Mouse (Mus musculus) left cerebral cortex, postnatal 4 days (tissue): ENCODE results near the gene Aqp6. TPM values are rescaled to one million over a fixed set of nuclear protein-coding genes. Genes with fewer than 3 reads are reported as not detected.

Experiments used
- DNase-seq: peaks from one replicate; pipeline ENCODE4 v3.0.0-alpha.2; 2022
- intact Hi-C: fragments of 180-260 bp; cut with DNase I; formaldehyde crosslinking; loops from one replicate; pipeline ENCODE4 v1.15.1; 2025
- total RNA-seq, 2 experiments: library from RNA; stranded (reverse); gene quantifications; 2 replicates each; pipeline ENCODE4 v1.2.3; 2021

Gene Aqp6
- total RNA-seq, 2 experiments from 2014 or later, result not detected

DNA sequence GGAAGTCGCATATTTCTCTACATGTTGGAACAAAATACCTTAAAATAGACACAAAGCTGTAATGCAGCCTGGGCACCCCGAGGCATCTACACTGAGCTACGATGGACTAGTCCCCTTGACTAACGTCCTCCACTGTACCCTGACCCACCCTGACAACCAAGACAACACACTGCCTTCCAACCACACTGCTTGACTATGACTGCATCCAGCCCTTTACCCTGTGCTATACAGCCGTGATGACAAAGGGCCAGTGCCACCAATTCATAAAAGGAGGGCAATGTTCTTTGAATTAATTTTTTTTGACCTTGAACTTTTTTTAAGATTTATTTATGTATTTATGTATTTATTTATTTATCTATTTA, 36.9 kb downstream of the Aqp6 start:
- intact Hi-C loops, result no loop called here
- DNase-seq, result no peak

DNA sequence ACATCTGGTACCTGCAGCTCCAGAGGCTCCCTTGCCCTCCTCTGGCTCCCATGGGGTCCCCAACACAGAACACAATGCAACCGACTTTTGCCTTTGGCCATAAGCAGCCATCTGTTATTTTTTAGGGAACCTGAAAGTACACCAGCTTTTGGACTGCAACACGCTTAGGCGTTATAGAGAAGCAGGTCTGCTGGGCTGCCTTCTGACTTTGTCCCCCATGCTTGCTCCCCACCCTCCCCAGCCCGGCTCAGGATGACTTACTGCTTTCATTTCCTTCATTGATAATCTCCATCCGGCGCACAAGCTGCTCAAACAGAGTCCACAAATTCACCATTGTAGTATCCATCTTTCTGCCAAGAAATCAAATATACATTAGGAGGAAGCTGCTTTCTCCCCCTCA, 41.4 kb downstream of the Aqp6 start:
- no peak for DNase-seq
- intact Hi-C loops, result no loop called here

DNA sequence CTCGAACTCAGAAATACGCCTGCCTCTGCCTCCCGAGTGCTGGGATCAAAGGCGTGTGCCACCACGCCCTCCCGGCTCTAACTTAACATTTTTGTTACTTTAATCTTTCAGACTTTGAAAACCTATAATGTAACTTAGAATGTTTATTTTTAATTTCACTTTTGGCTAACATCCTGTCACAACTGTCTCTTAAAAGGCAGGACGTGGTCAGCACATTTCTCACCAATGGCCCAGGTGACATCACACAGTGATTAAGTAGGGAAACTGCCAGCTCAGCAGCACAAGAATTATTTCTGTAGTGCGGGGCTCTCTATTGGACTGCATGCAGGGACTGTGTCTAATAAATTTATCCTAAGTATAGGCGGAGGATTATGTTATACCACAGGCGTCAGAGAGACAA, 42.6 kb downstream of the Aqp6 start:
- intact Hi-C loops, result no loop called here
- no peak for DNase-seq

DNA sequence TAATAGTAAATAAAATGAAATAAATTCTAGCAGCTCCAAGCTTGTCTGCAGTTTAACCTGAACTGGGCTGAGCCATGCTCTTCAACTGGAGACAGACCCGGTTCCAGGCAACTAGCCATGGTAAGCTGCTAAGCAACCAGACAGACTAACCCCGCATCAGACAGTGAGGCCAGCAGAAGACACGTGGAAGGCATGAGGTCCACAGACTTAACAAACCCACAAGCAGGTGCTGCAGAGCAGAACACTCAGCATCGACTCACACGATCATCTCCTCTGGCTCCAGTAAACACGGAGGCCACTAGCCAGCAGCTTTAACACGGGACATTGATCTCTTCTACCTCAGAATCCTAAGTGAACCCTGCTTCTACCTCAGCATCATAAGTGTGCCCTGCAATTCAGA, 43.6 kb downstream of the Aqp6 start:
- peak; percentile 55 for DNase-seq
- intact Hi-C loops, result no loop called here

DNA sequence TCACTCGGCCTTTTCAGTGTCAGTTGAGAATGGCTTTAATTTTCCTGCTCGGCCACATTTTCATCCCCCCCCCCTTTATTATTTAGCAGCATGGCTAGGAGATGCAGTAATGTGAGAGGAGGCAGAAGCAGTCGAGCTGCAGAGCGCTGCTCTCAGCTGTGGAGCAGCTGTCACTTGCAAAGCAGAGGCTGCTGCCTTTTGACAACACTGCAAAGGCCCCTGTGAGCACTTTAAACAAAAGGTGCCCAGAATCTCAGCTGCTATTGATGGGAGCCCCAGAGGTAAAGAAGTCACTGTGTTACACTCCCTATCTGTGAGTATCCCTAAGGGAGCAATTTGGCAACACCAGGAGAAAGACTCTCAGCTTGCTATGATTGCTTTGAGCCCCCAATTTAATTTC, 47.1 kb downstream of the Aqp6 start:
- intact Hi-C loops, result no loop called here
- DNase-seq, result no peak

DNA sequence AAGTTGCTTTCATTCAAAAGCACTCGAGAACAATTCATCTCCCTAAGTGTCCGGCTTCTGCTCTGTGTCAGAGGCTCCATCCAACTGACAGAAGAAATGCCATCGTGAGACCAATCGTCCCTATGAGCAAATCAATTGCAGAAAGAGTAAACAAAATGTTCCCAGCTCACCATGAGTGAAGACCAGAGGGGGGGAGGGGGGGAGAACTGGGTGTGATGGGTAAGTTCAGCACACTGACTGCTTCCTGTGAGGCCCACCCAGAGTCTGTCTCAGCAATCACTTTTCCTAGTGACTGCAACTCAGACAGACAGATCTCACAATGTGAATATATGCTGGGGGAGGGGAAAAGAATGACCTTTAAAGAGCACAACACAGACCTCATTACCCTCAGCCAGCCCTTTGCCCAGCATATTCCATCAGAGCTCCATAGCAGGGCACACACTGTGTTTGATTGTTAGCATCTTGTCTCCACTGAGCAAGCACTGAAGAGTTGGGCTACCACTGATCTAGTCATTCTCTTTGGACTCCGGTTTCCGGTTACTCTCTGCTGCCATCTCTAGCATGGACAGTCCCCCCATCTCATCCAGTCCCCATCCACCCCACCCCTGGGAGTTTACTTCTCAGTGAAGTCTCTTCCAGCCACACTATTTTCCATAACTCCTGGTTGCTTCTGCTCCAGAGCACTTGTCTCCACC, 48.0 kb downstream of the Aqp6 start:
- intact Hi-C loops, result no loop called here
- no peak for DNase-seq

DNA sequence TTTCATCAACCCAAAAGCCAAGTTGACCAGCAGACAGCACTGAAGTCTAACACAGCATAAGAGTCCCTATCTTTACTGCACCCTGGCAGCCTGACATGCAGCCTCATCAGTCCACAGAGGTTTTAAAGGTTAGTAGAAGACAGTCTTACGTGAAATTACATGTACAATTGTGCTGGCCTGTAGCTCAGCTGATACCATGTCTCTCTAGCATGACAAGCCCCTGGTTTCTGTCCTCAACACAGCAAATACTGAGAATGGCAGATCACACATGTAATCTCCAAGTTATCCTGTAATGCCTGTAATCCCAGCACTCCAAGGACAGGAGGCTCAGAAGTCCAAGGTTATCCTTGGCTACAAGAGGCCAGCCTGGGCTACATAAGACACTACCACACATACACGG, 49.1 kb downstream of the Aqp6 start:
- intact Hi-C loops, result no loop called here

DNA sequence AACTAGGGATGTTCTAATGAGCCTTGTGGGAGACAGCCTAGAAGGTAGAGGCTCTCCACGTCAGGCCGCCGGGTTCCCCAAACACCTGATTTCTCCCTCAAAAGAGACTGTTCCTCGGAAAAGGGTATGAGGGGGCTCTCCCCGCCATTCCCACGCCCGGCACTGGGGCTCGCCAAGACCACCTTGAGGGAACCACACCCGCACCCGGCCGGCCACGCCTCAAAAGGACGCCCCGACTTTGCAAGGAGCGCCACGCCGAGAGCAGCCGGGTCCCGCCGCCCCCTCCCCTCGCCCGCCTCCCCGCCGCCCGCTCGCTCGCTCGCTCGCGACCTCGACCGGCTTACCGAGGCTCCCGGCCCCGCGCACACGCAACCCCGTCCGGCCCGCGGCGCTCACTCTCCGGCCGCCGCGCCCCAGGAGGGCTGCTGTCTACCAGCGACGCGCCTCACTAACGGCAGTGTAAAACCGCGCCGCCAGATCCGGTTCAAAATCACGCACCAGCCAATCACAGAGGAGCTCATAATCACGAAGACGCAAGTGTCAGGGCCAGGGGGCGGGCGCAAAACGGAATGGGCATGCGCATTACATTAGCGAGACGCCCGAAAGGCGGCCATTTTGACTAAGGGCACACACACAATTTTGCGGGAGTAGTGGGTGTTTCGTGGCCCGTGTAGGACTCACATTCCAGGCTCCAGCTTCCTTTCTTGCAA, 50.1 kb downstream of the Aqp6 start, which contains the start of gene Racgap1:
TSS of gene Racgap1 (minus strand) at position 494 of the 710 bp plus-strand sequence.
- intact Hi-C loops, result no loop called here
- peak; percentile 98 for DNase-seq

More for the DNA sequence above, 49.1 kb downstream of the Aqp6 start:
- no peak for DNase-seq

DNA sequence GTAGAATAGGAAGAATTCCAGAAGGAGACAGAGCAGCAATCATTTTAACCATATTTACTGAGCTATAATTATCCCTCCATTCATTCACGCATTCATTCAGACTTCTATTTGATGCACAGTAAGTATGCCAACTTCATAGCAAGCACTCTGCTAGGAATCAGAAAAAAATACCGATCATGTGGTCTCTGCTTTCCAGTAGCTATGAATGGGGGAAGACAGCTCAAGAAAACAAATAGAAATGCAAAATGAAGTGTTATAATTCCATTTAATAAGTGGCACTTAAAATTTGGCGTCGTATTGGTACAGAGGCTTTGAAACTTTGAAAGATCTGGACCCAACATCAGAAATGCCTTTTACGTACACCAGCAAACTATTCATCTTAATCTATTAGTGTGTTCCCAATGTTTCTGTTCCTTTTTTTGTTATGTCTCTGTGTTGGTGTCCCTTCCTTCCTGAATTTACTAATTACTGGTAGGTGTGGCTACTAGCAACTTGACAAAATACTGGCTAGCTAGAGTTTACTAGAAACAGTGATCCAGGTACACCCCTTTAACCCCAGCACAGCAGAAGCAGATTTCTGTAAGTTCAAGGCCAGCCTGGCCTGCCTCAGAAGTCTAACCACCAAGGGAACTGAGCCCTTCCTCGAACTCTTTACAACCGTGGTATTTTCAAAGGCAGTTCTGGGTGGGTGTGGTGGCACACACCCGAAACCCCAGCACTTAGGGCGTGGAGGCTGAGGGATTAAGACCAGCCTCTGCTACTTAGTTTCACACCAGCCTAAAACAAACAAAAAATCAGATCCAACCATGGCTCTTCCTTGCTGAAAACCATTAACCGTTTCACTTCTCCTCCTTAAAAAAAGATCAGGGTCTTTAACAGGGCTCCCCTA, 51.0 kb downstream of the Aqp6 start:
- DNase-seq, result no peak
- intact Hi-C loops, result no loop called here

DNA sequence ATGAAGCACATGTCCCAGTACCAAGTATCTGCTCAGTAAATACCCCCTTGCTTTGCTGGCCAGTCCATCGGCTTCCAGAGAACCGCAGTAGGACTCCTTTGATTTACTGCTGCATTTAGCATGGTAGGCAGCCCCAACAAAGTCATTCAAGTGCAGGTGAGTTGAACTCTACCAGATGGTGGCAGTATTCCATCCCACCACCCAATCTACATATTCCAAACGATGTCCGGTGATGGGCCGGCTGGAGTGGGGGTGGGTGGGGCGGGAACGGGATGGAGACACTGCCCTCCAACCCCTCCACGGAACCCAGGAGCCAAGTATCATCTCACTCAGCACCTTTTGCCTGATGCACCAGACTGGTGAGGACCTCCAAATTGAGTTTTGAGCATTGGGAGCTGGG, 52.1 kb downstream of the Aqp6 start:
- DNase-seq, result no peak
- intact Hi-C loops, result no loop called here

DNA sequence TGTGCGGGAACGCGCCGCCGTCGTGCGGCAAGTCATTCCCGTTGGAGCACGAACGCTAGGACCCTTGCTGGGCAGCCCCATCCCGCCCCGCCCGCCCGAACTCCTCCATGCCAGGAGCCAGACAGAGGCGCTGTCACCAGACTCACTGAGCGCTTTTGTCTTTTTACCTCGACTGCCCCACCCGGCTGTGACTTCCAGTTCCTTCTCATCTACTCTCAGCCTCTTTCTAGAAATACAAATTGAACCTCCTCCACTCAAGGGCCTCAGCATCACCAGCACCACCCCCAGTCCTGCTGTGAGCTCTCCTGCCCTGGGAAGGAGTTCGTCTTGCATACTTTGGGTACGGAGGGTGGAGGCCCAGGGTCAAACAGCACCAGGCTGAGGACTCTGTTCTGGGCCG, 52.7 kb downstream of the Aqp6 start:
- no peak for DNase-seq
- intact Hi-C loops, result no loop called here

Other genes with a start within 250 kb of the Aqp6 start
- gene Fmnl3, start 230.9 kb upstream of the Aqp6 start, total RNA-seq, result 10 to 100 TPM; 23.2 to 24.0 TPM
- gene Tmbim6, start 208.5 kb upstream of the Aqp6 start, total RNA-seq, result 100 to 1,000 TPM; 238 to 247 TPM
- 10 to 100 TPM; 39.0 to 39.2 TPM for gene Nckap5l, start 143.7 kb upstream of the Aqp6 start, total RNA-seq
- gene Bcdin3d, start 126.7 kb upstream of the Aqp6 start, total RNA-seq, result 1 to 10 TPM; 7.8 to 8.0 TPM
- gene Faim2, start 73.2 kb upstream of the Aqp6 start, total RNA-seq, result 10 to 100 TPM; 53.6 to 65.1 TPM
- gene Aqp2, start 22.3 kb upstream of the Aqp6 start, total RNA-seq, result not detected
- gene Aqp5, start 10.6 kb upstream of the Aqp6 start, total RNA-seq, result 1 to 10 TPM in 1 of 2 experiments, under 1 TPM in 1; 0.28 to 1.1 TPM
- 10 to 100 TPM; 22.0 to 26.1 TPM for gene Racgap1, start 50.3 kb downstream of the Aqp6 start, total RNA-seq
- 100 to 1,000 TPM; 101 to 102 TPM for gene Asic1, start 69.0 kb downstream of the Aqp6 start, total RNA-seq
- gene Smarcd1, start 100.7 kb downstream of the Aqp6 start, total RNA-seq, result 100 to 1,000 TPM; 134 to 148 TPM
- gene Gm17349, start 104.1 kb downstream of the Aqp6 start, total RNA-seq, result not detected
- 1 to 10 TPM; 6.7 to 6.8 TPM for gene Gpd1, start 116.1 kb downstream of the Aqp6 start, total RNA-seq
- 10 to 100 TPM; 68.0 to 73.4 TPM for gene Cox14, start 124.2 kb downstream of the Aqp6 start, total RNA-seq
- gene Cers5, start 171.5 kb downstream of the Aqp6 start, total RNA-seq, result 10 to 100 TPM; 58.0 to 62.3 TPM